Mouse (Mus musculus): ENCODE results near the gene 4930404N11Rik. TPM values are rescaled to one million over a fixed set of nuclear protein-coding genes. Genes with fewer than 3 reads are reported as not detected.
A peak's percentile ranks its signal among the peaks of the same experiment; 100 is the strongest.

4930404N11Rik gene
- polyA plus RNA-seq, 1 experiment from 2014 or later = not detected

DNA sequence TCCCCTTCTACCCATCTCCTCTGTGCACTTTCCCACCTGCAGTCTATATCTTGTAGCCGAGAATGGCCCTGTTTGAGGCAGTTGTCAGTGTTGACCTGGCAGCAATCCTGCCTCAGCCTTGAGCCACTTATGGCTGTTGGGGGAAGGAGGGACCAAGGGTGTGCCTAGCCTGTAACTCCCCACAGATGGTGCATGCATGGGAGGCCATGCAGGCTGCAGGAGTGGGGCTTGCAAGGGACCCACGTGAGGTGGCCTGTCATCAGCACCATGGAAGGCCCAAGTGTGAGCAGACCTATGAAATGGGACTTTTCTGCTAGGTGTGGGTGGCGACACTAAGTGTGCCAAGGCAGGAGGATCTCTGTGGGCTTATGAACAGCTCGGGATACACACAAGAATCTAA, 543 bp downstream of the 4930404N11Rik start:
- H3K36me3 ChIP-seq (ENCODE audit: control insufficient read depth, insufficient read depth, low read length) = peaks cover 45% of the 10 kb centered on the region
- ATAC-seq = peak; percentile 14; the same call in 1 of the 2 replicates
- H3K4me1 ChIP-seq (ENCODE audit: control insufficient read depth, insufficient read depth, low read length) = peaks cover 16% of the 10 kb centered on the region
- WGBS = 24% methylated on average over 4 of the region's 4 CpGs
- H3K9me3 ChIP-seq (replicated peaks; ENCODE audit: control insufficient read depth, low read length) = no peaks in the 10 kb centered on the region
- no peak overlapping the region for H3K27ac ChIP-seq (ENCODE audit: low read depth, low read length)
- no peak overlapping the region for H3K4me3 ChIP-seq (ENCODE audit: low read depth, low read length)
- DNase-seq (ENCODE audit: low spot score) = no peak
- H3K4me2 ChIP-seq (ENCODE audit: low read length) = no peak overlapping the region; the same call in 1 of the 2 replicates
- no peak overlapping the region for H3K9ac ChIP-seq (ENCODE audit: low read length)
- peaks cover 27% of the 10 kb centered on the region for H3K27me3 ChIP-seq (replicated peaks; ENCODE audit: control insufficient read depth, insufficient read depth, low read length)

GRCm38 (mm10) chr10:81364666-81365065, 950 bp downstream of the 4930404N11Rik start:
- ATAC-seq = peak; percentile 9; the same call in 1 of the 2 replicates
- Histone ChIP-seq H3K9ac (ENCODE audit: low read length) (peak overlapping the region; percentile 52; the same call in 1 of the 2 replicates), H3K36me3 (ENCODE audit: control insufficient read depth, insufficient read depth, low read length) (peaks cover 41% of the 10 kb centered on the region), H3K27ac (ENCODE audit: low read depth, low read length) (no peak overlapping the region), H3K4me2 (ENCODE audit: low read length) (peak overlapping the region; percentile 47), H3K4me1 (ENCODE audit: control insufficient read depth, insufficient read depth, low read length) (peaks cover 16% of the 10 kb centered on the region), H3K4me3 (ENCODE audit: low read depth, low read length) (peak overlapping the region; percentile 18), H3K9me3 (replicated peaks; ENCODE audit: control insufficient read depth, low read length) (no peaks in the 10 kb centered on the region), H3K27me3 (replicated peaks; ENCODE audit: control insufficient read depth, insufficient read depth, low read length) (peaks cover 27% of the 10 kb centered on the region)
- no peak for DNase-seq (ENCODE audit: low spot score)
- 9% methylated on average over 28 of the region's 28 CpGs for WGBS

GRCm38 (mm10) chr10:81363436-81364346, 1.9 kb downstream of the 4930404N11Rik start:
- peak overlapping the region; percentile 52 for H3K9ac ChIP-seq (ENCODE audit: low read length)
- WGBS = 12% methylated on average over 53 of the region's 54 CpGs
- no peaks in the 10 kb centered on the region for H3K9me3 ChIP-seq (replicated peaks; ENCODE audit: control insufficient read depth, low read length)
- no peak overlapping the region for H3K27ac ChIP-seq (ENCODE audit: low read depth, low read length)
- H3K4me2 ChIP-seq (ENCODE audit: low read length) = peak overlapping the region; percentile 47
- peaks cover 16% of the 10 kb centered on the region for H3K4me1 ChIP-seq (ENCODE audit: control insufficient read depth, insufficient read depth, low read length)
- DNase-seq (ENCODE audit: low spot score) (no peak), ATAC-seq (no peak)
- peak overlapping the region; percentile 18; the same call in 1 of the 2 replicates for H3K4me3 ChIP-seq (ENCODE audit: low read depth, low read length)
- H3K36me3 ChIP-seq (ENCODE audit: control insufficient read depth, insufficient read depth, low read length) = peaks cover 31% of the 10 kb centered on the region
- H3K27me3 ChIP-seq (replicated peaks; ENCODE audit: control insufficient read depth, insufficient read depth, low read length) = peaks cover 27% of the 10 kb centered on the region

DNA sequence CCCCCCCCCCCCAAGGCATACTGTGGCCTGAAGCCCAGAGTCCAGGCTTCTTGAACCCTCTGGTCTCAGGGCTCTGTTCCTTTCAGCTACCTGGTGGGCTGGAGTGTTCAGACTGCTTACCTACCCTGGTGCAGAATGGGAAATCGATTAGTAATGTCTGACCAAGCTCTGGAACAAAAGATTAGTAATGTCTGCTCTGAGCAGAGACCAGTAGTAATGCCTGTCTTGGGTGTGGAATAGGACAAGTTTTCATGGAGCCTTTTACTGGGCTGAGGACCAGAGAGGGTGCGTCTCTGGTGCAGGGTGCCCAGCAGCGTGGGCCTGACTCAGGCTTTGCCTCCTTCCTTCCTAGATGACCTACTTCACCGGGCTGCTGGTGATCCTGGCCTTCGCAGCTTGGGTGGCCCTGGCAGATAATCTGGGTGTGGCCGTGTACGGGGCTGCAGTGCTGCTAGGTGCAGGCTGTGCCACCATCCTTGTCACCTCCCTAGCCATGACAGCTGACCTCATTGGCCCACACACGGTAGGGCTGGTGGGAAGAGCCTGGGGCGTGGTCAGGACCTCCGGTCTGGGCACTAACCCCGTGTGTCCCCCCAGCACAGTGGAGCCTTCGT, 3.2 kb downstream of the 4930404N11Rik start:
- H3K4me1 ChIP-seq (ENCODE audit: control insufficient read depth, insufficient read depth, low read length) = peaks cover 19% of the 10 kb centered on the region
- 75% methylated on average over 12 of the region's 12 CpGs for WGBS
- DNase-seq (ENCODE audit: low spot score) = no peak

GRCm38 (mm10) chr10:81360721-81361120, 4.9 kb downstream of the 4930404N11Rik start:
- peaks cover 17% of the 10 kb centered on the region for H3K4me1 ChIP-seq (ENCODE audit: control insufficient read depth, insufficient read depth, low read length)
- no peaks in the 10 kb centered on the region for H3K9me3 ChIP-seq (replicated peaks; ENCODE audit: control insufficient read depth, low read length)
- WGBS = 79% methylated on average over 8 of the region's 8 CpGs

More for the DNA sequence above, 3.2 kb downstream of the 4930404N11Rik start:
- peaks cover 19% of the 10 kb centered on the region for H3K36me3 ChIP-seq (ENCODE audit: control insufficient read depth, insufficient read depth, low read length)
- H3K4me2 ChIP-seq (ENCODE audit: low read length) = no peak overlapping the region
- H3K27me3 ChIP-seq (replicated peaks; ENCODE audit: control insufficient read depth, insufficient read depth, low read length) = peaks cover 27% of the 10 kb centered on the region
- no peak for ATAC-seq
- no peak overlapping the region for H3K27ac ChIP-seq (ENCODE audit: low read depth, low read length)
- no peak overlapping the region for H3K4me3 ChIP-seq (ENCODE audit: low read depth, low read length)
- H3K9ac ChIP-seq (ENCODE audit: low read length) = no peak overlapping the region
- no peaks in the 10 kb centered on the region for H3K9me3 ChIP-seq (replicated peaks; ENCODE audit: control insufficient read depth, low read length)

GRCm38 (mm10) chr10:81358841-81359240, 6.8 kb downstream of the 4930404N11Rik start:
- ATAC-seq = no peak
- H3K4me3 ChIP-seq (ENCODE audit: low read depth, low read length) = no peak overlapping the region
- no peak overlapping the region; the same call in 1 of the 2 replicates for H3K4me2 ChIP-seq (ENCODE audit: low read length)
- peaks cover 3% of the 10 kb centered on the region; the same call in 1 of the 2 replicates for H3K36me3 ChIP-seq (ENCODE audit: control insufficient read depth, insufficient read depth, low read length)
- no peak for DNase-seq (ENCODE audit: low spot score)
- H3K9me3 ChIP-seq (replicated peaks; ENCODE audit: control insufficient read depth, low read length) = no peaks in the 10 kb centered on the region
- H3K4me1 ChIP-seq (ENCODE audit: control insufficient read depth, insufficient read depth, low read length) = peaks cover 6% of the 10 kb centered on the region
- no peak overlapping the region for H3K9ac ChIP-seq (ENCODE audit: low read length)
- H3K27ac ChIP-seq (ENCODE audit: low read depth, low read length) = no peak overlapping the region
- H3K27me3 ChIP-seq (replicated peaks; ENCODE audit: control insufficient read depth, insufficient read depth, low read length) = peaks cover 14% of the 10 kb centered on the region
- 63% methylated on average over 1 of the region's 1 CpGs for WGBS

More at GRCm38 (mm10) chr10:81360721-81361120, 4.9 kb downstream of the 4930404N11Rik start:
- Histone ChIP-seq H3K27me3 (replicated peaks; ENCODE audit: control insufficient read depth, insufficient read depth, low read length) (peaks cover 27% of the 10 kb centered on the region), H3K4me3 (ENCODE audit: low read depth, low read length) (no peak overlapping the region), H3K27ac (ENCODE audit: low read depth, low read length) (no peak overlapping the region), H3K9ac (ENCODE audit: low read length) (no peak overlapping the region), H3K4me2 (ENCODE audit: low read length) (no peak overlapping the region), H3K36me3 (ENCODE audit: control insufficient read depth, insufficient read depth, low read length) (peaks cover 3% of the 10 kb centered on the region; the same call in 1 of the 2 replicates)
- DNase-seq (ENCODE audit: low spot score) (no peak), ATAC-seq (no peak)

- Histone ChIP-seq H3K4me2 (ENCODE audit: low read length) (peak overlapping the region; percentile 97), H3K27me3 (replicated peaks; ENCODE audit: control insufficient read depth, insufficient read depth, low read length) (peaks cover 7% of the 10 kb centered on the region; the same call in 1 of the 2 replicates), H3K4me3 (ENCODE audit: low read depth, low read length) (peak overlapping the region; percentile 68), H3K36me3 (ENCODE audit: control insufficient read depth, insufficient read depth, low read length) (peaks cover 3% of the 10 kb centered on the region; the same call in 1 of the 2 replicates), H3K27ac (ENCODE audit: low read depth, low read length) (no peak overlapping the region), H3K9ac (ENCODE audit: low read length) (peak overlapping the region; percentile 81), H3K4me1 (ENCODE audit: control insufficient read depth, insufficient read depth, low read length) (peaks cover 3% of the 10 kb centered on the region; the same call in 1 of the 2 replicates), H3K9me3 (replicated peaks; ENCODE audit: control insufficient read depth, low read length) (no peaks in the 10 kb centered on the region)
- DNase-seq (ENCODE audit: low spot score) (no peak), ATAC-seq (no peak)
- 43% methylated on average over 4 of the region's 4 CpGs for WGBS
Observed at GRCm38 (mm10) chr10:81358209-81358608, 7.4 kb downstream of the 4930404N11Rik start.

DNA sequence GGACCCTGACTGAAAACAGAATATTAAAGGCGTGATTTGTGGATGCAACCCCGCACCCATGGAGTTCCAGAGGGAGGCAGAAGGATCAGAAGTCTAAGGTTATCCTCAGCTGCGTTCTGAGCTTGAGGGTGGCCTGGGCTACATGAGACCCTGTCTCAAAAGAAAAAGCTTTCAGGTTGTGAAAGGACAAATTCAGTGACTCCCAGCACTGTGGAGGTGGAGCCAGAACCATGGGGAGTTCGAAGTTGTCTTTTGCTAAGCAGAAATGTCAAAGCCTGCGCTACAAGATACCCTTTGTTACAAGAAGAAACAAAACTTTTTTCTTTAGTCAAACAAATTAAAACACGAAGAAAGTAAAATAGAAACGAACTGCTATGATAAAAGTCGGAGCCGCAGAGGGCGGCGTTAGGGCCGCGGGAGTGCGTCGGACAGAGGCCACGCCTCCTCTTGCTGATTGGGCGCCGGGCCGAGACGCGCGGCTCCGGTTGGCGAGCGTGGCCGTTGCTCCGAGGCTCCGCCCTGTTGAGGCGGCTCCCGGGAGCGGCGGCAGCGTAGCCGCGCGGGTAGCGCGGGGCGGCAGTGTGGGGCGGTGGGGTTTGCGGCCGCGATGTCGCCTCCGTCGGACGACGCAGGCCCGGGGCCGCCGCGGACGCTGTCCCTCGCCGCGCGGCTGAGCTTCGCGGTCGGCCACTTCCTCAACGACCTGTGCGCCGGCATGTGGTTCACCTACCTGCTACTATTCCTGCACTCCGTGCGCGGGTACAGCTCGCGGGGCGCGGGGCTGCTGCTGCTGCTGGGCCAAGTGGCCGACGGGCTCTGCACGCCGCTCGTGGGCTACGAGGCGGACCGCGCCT, 8.4 kb downstream of the 4930404N11Rik start, which contains the start of gene Mfsd12:
Gene Mfsd12, plus strand, starts transcription at position 501 of the 854 bp plus-strand sequence.
- H3K4me2 ChIP-seq (ENCODE audit: low read length) = peak within 1 kb of the TSS; percentile 97
- WGBS = 2% methylated on average over 73 of the region's 79 CpGs
- peak within 1 kb of the TSS; percentile 81 for H3K9ac ChIP-seq (ENCODE audit: low read length)
- no peaks in the 10 kb centered on the region for H3K9me3 ChIP-seq (replicated peaks; ENCODE audit: control insufficient read depth, low read length)
- peaks cover 3% of the 10 kb centered on the region; the same call in 1 of the 2 replicates for H3K4me1 ChIP-seq (ENCODE audit: control insufficient read depth, insufficient read depth, low read length)
- peak; percentile 96 for ATAC-seq
- H3K27ac ChIP-seq (ENCODE audit: low read depth, low read length) = no peak within 1 kb of the TSS
- H3K27me3 ChIP-seq (replicated peaks; ENCODE audit: control insufficient read depth, insufficient read depth, low read length) = no peaks in the 10 kb centered on the region
- peak within 1 kb of the TSS; percentile 68 for H3K4me3 ChIP-seq (ENCODE audit: low read depth, low read length)
- peak; percentile 95 for DNase-seq (ENCODE audit: low spot score)
- H3K36me3 ChIP-seq (ENCODE audit: control insufficient read depth, insufficient read depth, low read length) = no peaks in the 10 kb centered on the region; the same call in 1 of the 2 replicates

Measured in forebrain, embryonic 14.5 days (tissue).